Mouse (Mus musculus): ENCODE data around the gene Lactb. TPM values are rescaled to one million over a fixed set of nuclear protein-coding genes. Genes with fewer than 3 reads are reported as not detected.

Lactb gene
- polyA plus RNA-seq, 1 experiment from 2014 or later = 8.2 TPM

- Histone ChIP-seq H3K9me3 (no peaks in the 10 kb centered on the region), H3K4me1 (replicated peaks) (no peaks in the 10 kb centered on the region), H3K27ac (no peak overlapping the region), H3K36me3 (no peaks in the 10 kb centered on the region), H3K4me2 (replicated peaks) (no peak overlapping the region), H3K9ac (no peak overlapping the region), H3K27me3 (replicated peaks) (no peaks in the 10 kb centered on the region), H3K4me3 (replicated peaks) (no peak overlapping the region)
- 72% methylated on average over 5 of the region's 5 CpGs for WGBS
- no peak for ATAC-seq
These were observed 1.8 kb upstream of the Lactb start for GRCm38 (mm10) chr9:66977121-66977520.

GRCm38 (mm10) chr9:66974721-66975225, 511 bp downstream of the Lactb start:
- Histone ChIP-seq H3K27ac (peak overlapping the region; percentile 90), H3K4me2 (replicated peaks) (peak overlapping the region; percentile 82), H3K4me3 (replicated peaks) (peak overlapping the region; percentile 94), H3K36me3 (no peaks in the 10 kb centered on the region), H3K27me3 (replicated peaks) (no peaks in the 10 kb centered on the region), H3K9ac (peak overlapping the region; percentile 74), H3K4me1 (replicated peaks) (no peaks in the 10 kb centered on the region), H3K9me3 (no peaks in the 10 kb centered on the region)
- peak; percentile 89 for ATAC-seq
- WGBS = under 1% methylated on average over 41 of the region's 41 CpGs

GRCm38 (mm10) chr9:66971116-66971515, 4.2 kb downstream of the Lactb start:
- Histone ChIP-seq H3K4me2 (replicated peaks) (no peak overlapping the region), H3K36me3 (no peaks in the 10 kb centered on the region), H3K4me1 (replicated peaks) (no peaks in the 10 kb centered on the region), H3K4me3 (replicated peaks) (no peak overlapping the region), H3K27me3 (replicated peaks) (no peaks in the 10 kb centered on the region), H3K9ac (no peak overlapping the region), H3K27ac (no peak overlapping the region), H3K9me3 (no peaks in the 10 kb centered on the region)
- WGBS = 85% methylated on average over 8 of the region's 8 CpGs
- ATAC-seq = no peak

GRCm38 (mm10) chr9:66967492-66967891, 7.8 kb downstream of the Lactb start:
- no peak overlapping the region for H3K4me2 ChIP-seq (replicated peaks)
- no peak for ATAC-seq
- no peaks in the 10 kb centered on the region for H3K27me3 ChIP-seq (replicated peaks)
- H3K9me3 ChIP-seq = no peaks in the 10 kb centered on the region
- H3K4me1 ChIP-seq (replicated peaks) = no peaks in the 10 kb centered on the region
- H3K4me3 ChIP-seq (replicated peaks) = no peak overlapping the region
- WGBS = 50% methylated on average over 8 of the region's 8 CpGs
- no peak overlapping the region for H3K27ac ChIP-seq
- no peak overlapping the region for H3K9ac ChIP-seq
- H3K36me3 ChIP-seq = no peaks in the 10 kb centered on the region

- H3K27me3 ChIP-seq (replicated peaks) = no peaks in the 10 kb centered on the region
- no peak overlapping the region for H3K27ac ChIP-seq
- no peaks in the 10 kb centered on the region for H3K9me3 ChIP-seq
- no peak overlapping the region for H3K4me3 ChIP-seq (replicated peaks)
- WGBS = 82% methylated on average over 3 of the region's 3 CpGs
- H3K9ac ChIP-seq = no peak overlapping the region
- H3K4me2 ChIP-seq (replicated peaks) = no peak overlapping the region
- no peaks in the 10 kb centered on the region for H3K36me3 ChIP-seq
- no peaks in the 10 kb centered on the region for H3K4me1 ChIP-seq (replicated peaks)
- ATAC-seq = no peak
These were observed 13.8 kb downstream of the Lactb start for GRCm38 (mm10) chr9:66961478-66961877.

GRCm38 (mm10) chr9:66957451-66957850, 17.8 kb downstream of the Lactb start:
- H3K4me2 ChIP-seq (replicated peaks) = no peak overlapping the region
- no peaks in the 10 kb centered on the region for H3K4me1 ChIP-seq (replicated peaks)
- H3K27me3 ChIP-seq (replicated peaks) = no peaks in the 10 kb centered on the region
- H3K27ac ChIP-seq = no peak overlapping the region
- H3K4me3 ChIP-seq (replicated peaks) = no peak overlapping the region
- 88% methylated on average over 3 of the region's 3 CpGs for WGBS
- ATAC-seq = no peak
- no peak overlapping the region for H3K9ac ChIP-seq
- no peaks in the 10 kb centered on the region for H3K9me3 ChIP-seq
- H3K36me3 ChIP-seq = no peaks in the 10 kb centered on the region

- no peak overlapping the region for H3K4me2 ChIP-seq (replicated peaks)
- ATAC-seq = no peak
- no peaks in the 10 kb centered on the region for H3K9me3 ChIP-seq
- H3K4me3 ChIP-seq (replicated peaks) = no peak overlapping the region
- no peak overlapping the region for H3K9ac ChIP-seq
- H3K36me3 ChIP-seq = 0 out of 2 replicates have a peak, but pooled peaks cover 5% of the 10 kb centered on the region
- no peaks in the 10 kb centered on the region for H3K27me3 ChIP-seq (replicated peaks)
- no peak overlapping the region for H3K27ac ChIP-seq
- WGBS = 77% methylated on average over 2 of the region's 2 CpGs
- no peaks in the 10 kb centered on the region for H3K4me1 ChIP-seq (replicated peaks)
These were observed 22.4 kb downstream of the Lactb start for GRCm38 (mm10) chr9:66952886-66953285.

GRCm38 (mm10) chr9:66952321-66952720, 23.0 kb downstream of the Lactb start:
- Histone ChIP-seq H3K9me3 (no peaks in the 10 kb centered on the region), H3K4me2 (replicated peaks) (no peak overlapping the region), H3K4me3 (replicated peaks) (no peak overlapping the region), H3K27ac (no peak overlapping the region), H3K9ac (no peak overlapping the region), H3K27me3 (replicated peaks) (no peaks in the 10 kb centered on the region), H3K36me3 (0 out of 2 replicates have a peak, but pooled peaks cover 5% of the 10 kb centered on the region), H3K4me1 (replicated peaks) (no peaks in the 10 kb centered on the region)
- WGBS = 78% methylated on average over 8 of the region's 8 CpGs
- no peak for ATAC-seq

- Histone ChIP-seq H3K27me3 (replicated peaks) (no peaks in the 10 kb centered on the region), H3K36me3 (0 out of 2 replicates have a peak, but pooled peaks cover 5% of the 10 kb centered on the region), H3K27ac (no peak overlapping the region), H3K4me1 (replicated peaks) (0 out of 2 replicates have a peak, but pooled peaks cover 2% of the 10 kb centered on the region), H3K9me3 (no peaks in the 10 kb centered on the region), H3K4me2 (replicated peaks) (no peak overlapping the region), H3K9ac (no peak overlapping the region), H3K4me3 (replicated peaks) (no peak overlapping the region)
- WGBS = 94% methylated on average over 2 of the region's 2 CpGs
- ATAC-seq = no peak
These were observed 26.7 kb downstream of the Lactb start for GRCm38 (mm10) chr9:66948536-66948935.

GRCm38 (mm10) chr9:66945647-66946641, 29.3 kb downstream of the Lactb start, which contains the start of gene Rps27l:
Gene Rps27l (plus strand): TSS chr9:66946086.
- peak within 1 kb of the TSS; percentile 96 for H3K9ac ChIP-seq
- under 1% methylated on average over 77 of the region's 77 CpGs for WGBS

GRCm38 (mm10) chr9:66945161-66945560, 30.1 kb downstream of the Lactb start:
- WGBS = 13% methylated on average over 4 of the region's 4 CpGs
- Histone ChIP-seq H3K4me1 (replicated peaks) (0 out of 2 replicates have a peak, but pooled peaks cover 2% of the 10 kb centered on the region), H3K4me2 (replicated peaks) (peak overlapping the region; percentile 67), H3K27ac (peak overlapping the region; percentile 96), H3K4me3 (replicated peaks) (peak overlapping the region; percentile 91), H3K9ac (peak overlapping the region; percentile 96; the same call in 1 of the 2 replicates), H3K36me3 (0 out of 2 replicates have a peak, but pooled peaks cover 5% of the 10 kb centered on the region), H3K9me3 (no peaks in the 10 kb centered on the region), H3K27me3 (replicated peaks) (no peaks in the 10 kb centered on the region)
- no peak for ATAC-seq

More at GRCm38 (mm10) chr9:66945647-66946641, 29.3 kb downstream of the Lactb start, which contains the start of gene Rps27l:
- Histone ChIP-seq H3K4me1 (replicated peaks) (0 out of 2 replicates have a peak, but pooled peaks cover 2% of the 10 kb centered on the region), H3K27me3 (replicated peaks) (no peaks in the 10 kb centered on the region), H3K4me2 (replicated peaks) (peak within 1 kb of the TSS; percentile 70), H3K27ac (peak within 1 kb of the TSS; percentile 96), H3K36me3 (0 out of 2 replicates have a peak, but pooled peaks cover 5% of the 10 kb centered on the region), H3K9me3 (no peaks in the 10 kb centered on the region), H3K4me3 (replicated peaks) (peak within 1 kb of the TSS; percentile 91)
- ATAC-seq = peak; percentile 99

- 6% methylated on average over 4 of the region's 4 CpGs for WGBS
- Histone ChIP-seq H3K4me3 (replicated peaks) (no peak overlapping the region), H3K9me3 (no peaks in the 10 kb centered on the region), H3K36me3 (no peaks in the 10 kb centered on the region), H3K27me3 (replicated peaks) (no peaks in the 10 kb centered on the region), H3K4me1 (replicated peaks) (no peaks in the 10 kb centered on the region), H3K27ac (no peak overlapping the region), H3K9ac (no peak overlapping the region), H3K4me2 (replicated peaks) (no peak overlapping the region)
- peak; percentile 53; the same call in 1 of the 2 replicates for ATAC-seq
These were observed 36.4 kb downstream of the Lactb start for GRCm38 (mm10) chr9:66938836-66939235.
